In the genomic region with DNA sequence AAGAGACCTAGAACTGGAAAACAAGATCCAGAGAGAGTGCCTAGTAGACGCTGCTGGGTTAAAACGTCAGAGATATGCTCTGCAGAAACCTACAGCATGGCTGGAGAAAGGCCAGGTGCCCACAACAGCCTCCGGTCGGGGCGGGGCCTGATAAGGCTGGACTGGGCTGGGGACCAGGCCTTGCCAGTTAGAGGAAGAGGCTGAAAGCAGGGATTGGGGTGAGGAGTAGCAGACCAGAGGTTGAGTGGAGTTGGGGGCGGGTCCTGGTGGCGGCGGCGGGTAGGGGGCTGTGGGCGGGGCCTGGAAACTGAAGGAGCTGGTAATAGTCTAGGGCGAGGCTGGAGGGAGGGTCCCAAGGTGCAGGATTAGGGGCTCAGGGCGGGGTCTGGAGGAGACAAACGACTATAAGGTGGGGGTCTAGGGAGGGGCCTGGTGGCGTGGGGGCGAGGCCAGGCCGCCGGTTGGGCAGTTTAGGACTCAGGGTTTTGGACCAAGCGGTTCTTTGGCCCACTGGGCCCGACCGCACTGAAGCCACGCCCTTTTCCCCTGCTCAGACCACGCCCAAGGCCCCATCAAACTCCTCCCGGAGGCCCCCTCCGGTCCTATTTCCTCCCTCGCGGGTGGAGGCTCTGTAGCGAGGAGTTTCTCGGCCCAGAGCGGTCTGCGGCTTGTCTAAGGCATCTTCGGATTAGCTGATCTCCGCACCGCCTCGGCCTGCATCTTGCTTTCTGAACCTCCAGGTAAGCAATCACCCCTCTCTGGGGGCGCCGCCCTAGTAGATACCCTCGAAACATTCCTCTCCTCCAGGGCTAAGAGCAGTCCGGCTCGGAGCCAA, we compare ENCODE assay signal across 8 mouse cellular contexts. TPM values are rescaled to one million over a fixed set of nuclear protein-coding genes. Genes with fewer than 3 reads are reported as not detected.
DNase-seq lines count a peak whose midpoint lies in the region; ATAC-seq and TF ChIP-seq lines count a peak whose summit lies in the region.

A gene (plus strand): TSS at position 176 of the 835 bp plus-strand sequence.

- peak within 1 kb of the TSS; percentile 68 for H3K9ac ChIP-seq in hindbrain, embryonic 11.5 days (ENCODE audit: low read depth, low read length)
- peak within 1 kb of the TSS; percentile 55 for H3K9ac ChIP-seq in lung, postnatal 0 days (replicated peaks; ENCODE audit: low read depth)

- no peak for TF ChIP-seq CTCF in lung, postnatal 0 days (IDR thresholded peaks at IDR 0.05)

- 0 out of 2 replicates have a peak within 1 kb of the TSS, but pooled peaks have one; percentile 10 for H3K27ac ChIP-seq in hindbrain, embryonic 11.5 days (ENCODE audit: low read depth, low read length)
- H3K27ac ChIP-seq in lung, postnatal 0 days (ENCODE audit: low read length), result peak within 1 kb of the TSS; percentile 75

- no peak for TF ChIP-seq EP300 in lung, postnatal 0 days (IDR thresholded peaks at IDR 0.05)

- 1% methylated on average over 38 of the region's 39 CpGs for WGBS in hindbrain, embryonic 11.5 days
- under 1% methylated on average over 35 of the region's 39 CpGs for WGBS in lung, postnatal 0 days

- no peaks in the 10 kb centered on the region for H3K9me3 ChIP-seq in hindbrain, embryonic 11.5 days (ENCODE audit: control insufficient read depth, low read length)
- no peaks in the 10 kb centered on the region for H3K9me3 ChIP-seq in lung, postnatal 0 days (ENCODE audit: low read length)

- H3K4me3 ChIP-seq in hindbrain, embryonic 11.5 days (ENCODE audit: low read depth, low read length), result peak within 1 kb of the TSS; percentile 59
- peak within 1 kb of the TSS; percentile 61 for H3K4me3 ChIP-seq in lung, postnatal 0 days (ENCODE audit: low read depth, low read length)

- ATAC-seq in hindbrain, embryonic 11.5 days (ENCODE audit: low FRiP score), result peak; percentile 92
- peak; percentile 95 for ATAC-seq in lung, postnatal 0 days

- H3K27me3 ChIP-seq in hindbrain, embryonic 11.5 days (ENCODE audit: control insufficient read depth, insufficient read depth, low read length), result no peaks in the 10 kb centered on the region
- no peaks in the 10 kb centered on the region for H3K27me3 ChIP-seq in lung, postnatal 0 days (replicated peaks; ENCODE audit: insufficient read depth, low read length)

- no peaks in the 10 kb centered on the region for H3K36me3 ChIP-seq in hindbrain, embryonic 11.5 days (ENCODE audit: control insufficient read depth, insufficient read depth, low read length)
- no peaks in the 10 kb centered on the region for H3K36me3 ChIP-seq in lung, postnatal 0 days (ENCODE audit: insufficient read depth, low read length)

- no peaks in the 10 kb centered on the region; the same call in 1 of the 2 replicates for H3K4me1 ChIP-seq in hindbrain, embryonic 11.5 days (replicated peaks; ENCODE audit: control insufficient read depth, insufficient read depth, low read length)
- H3K4me1 ChIP-seq in lung, postnatal 0 days (ENCODE audit: insufficient read depth, low read depth, low read length), result peaks cover 10% of the 10 kb centered on the region; the same call in 1 of the 2 replicates

- peak; percentile 93 for DNase-seq in MN1 (ENCODE audit: low spot score)
- DNase-seq in cerebellum, adult 8-10 months, result peak; percentile 83
- peak; percentile 77 to 81 for DNase-seq in frontal cortex, postnatal 10 days (ENCODE audit: low spot score in 2 of 2)
- peak; percentile 78 for DNase-seq in hindbrain, embryonic 11.5 days (ENCODE audit: low spot score)
- peak; percentile 72 to 84 for DNase-seq in layer of hippocampus, postnatal 10 days (ENCODE audit: low spot score in 2 of 2)
- DNase-seq in lung, postnatal 0 days (ENCODE audit: low spot score), result peak; percentile 94
- peak; percentile 70 for DNase-seq in ovary, postnatal 14 days (ENCODE audit: low spot score)
- peak; percentile 90 for DNase-seq in thymus, postnatal 14 days

- H3K4me2 ChIP-seq in hindbrain, embryonic 11.5 days (replicated peaks; ENCODE audit: low read depth, low read length), result peak within 1 kb of the TSS; percentile 90
- H3K4me2 ChIP-seq in lung, postnatal 0 days (replicated peaks; ENCODE audit: low read depth, low read length), result peak within 1 kb of the TSS; percentile 92

RNA-seq across cellular contexts. Expression of the gene that starts here (rescaled TPM):
- 13.1 and 13.9 TPM in 2 replicates for polyA plus RNA-seq in hindbrain, embryonic 11.5 days (2014; fragmentation: Nextera tagmentation; extraction: Ambion mirVana)
- total RNA-seq in layer of hippocampus, postnatal 10 days (2021), result 10 to 100 TPM; 42.4 to 50.7 TPM
- polyA plus RNA-seq in lung, postnatal 0 days (2015; fragmentation: Nextera tagmentation; extraction: Ambion mirVana), result 55.3 and 58.6 TPM in 2 replicates

Comparison
In these comparisons a context has a peak if more than half of its experiments do, and no peak if none do; other contexts are left out.
1. Peak in every context shown above with its lines: DNase-seq, ATAC-seq, H3K4me3 ChIP-seq and H3K27ac ChIP-seq.